Mouse (Mus musculus): ENCODE measurements around the gene Tfam.

DNA sequence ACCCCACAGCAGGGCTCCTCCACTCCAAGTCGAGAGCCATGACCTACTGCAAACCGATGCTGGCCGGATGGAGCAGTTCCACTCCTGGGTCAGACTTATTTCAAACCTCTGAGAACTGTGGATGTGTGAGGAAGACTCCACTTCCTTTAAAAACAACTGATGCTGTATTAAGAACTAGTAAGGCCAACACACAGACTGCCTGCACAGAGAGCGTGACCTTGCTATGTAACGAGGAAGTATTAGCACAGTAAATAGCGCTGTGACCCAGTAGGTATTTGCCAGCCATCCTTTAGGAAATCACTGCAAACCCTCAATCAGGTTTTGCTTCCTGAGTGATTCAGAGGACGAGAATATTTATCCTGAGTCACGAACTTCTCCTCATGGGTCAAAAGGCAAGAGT is 23.6 kb upstream of the Tfam start:
- no peak for TF ChIP-seq CTCF (IDR thresholded peaks at IDR 0.05; ENCODE audit: extremely low read depth, insufficient read depth, low read length)
- no peak for TF ChIP-seq POLR2A (IDR thresholded peaks at IDR 0.05; ENCODE audit: extremely low read depth, insufficient read depth, low read length)

All from cortical plate, adult 2 months (tissue).